Mouse (Mus musculus) embryonic facial prominence, embryonic 15.5 days (tissue): Measurements from ENCODE around the gene Gm45713. TPM values are rescaled to one million over a fixed set of nuclear protein-coding genes. Genes with fewer than 3 reads are reported as not detected.
"Not testable (repeated sequence)": the region's sequence is repeated elsewhere in the genome, so short reads cannot be mapped to it uniquely, and the experiment has no call there.

ENCODE experiments used
- ATAC-seq: fragments of 200-750 bp; cut with Nextera tagmentation; 2 replicates; pipeline ENCODE4 v1.8.0; 2017; ENCODE audit warnings: low read depth, moderate TSS enrichment; ENCODE audit not compliant: insufficient number of reproducible peaks, low FRiP score, low TSS enrichment
- H3K27ac ChIP-seq: fragments of 300-500 bp; sonication (generic); replicated peaks from 2 replicates; pipeline ENCODE4 v1.5.1; 2015; ENCODE audit warnings: mild to moderate bottlenecking, inconsistent platforms
- H3K27me3 ChIP-seq: fragments of 300-500 bp; sonication (generic); 2 replicates; pipeline ENCODE4 v1.6.1; 2015; ENCODE audit warnings: inconsistent platforms
- H3K36me3 ChIP-seq: fragments of 300-500 bp; sonication (generic); 2 replicates; pipeline ENCODE4 v1.6.1; 2015; ENCODE audit warnings: mild to moderate bottlenecking, inconsistent platforms
- H3K4me1 ChIP-seq: fragments of 300-500 bp; sonication (generic); 2 replicates; pipeline ENCODE4 v1.6.1; 2015; ENCODE audit warnings: inconsistent platforms
- H3K4me2 ChIP-seq: fragments of 300-500 bp; sonication (generic); replicated peaks from 2 replicates; pipeline ENCODE4 v1.6.1; 2015; ENCODE audit warnings: mild to moderate bottlenecking, inconsistent platforms
- H3K4me3 ChIP-seq: fragments of 300-500 bp; sonication (generic); replicated peaks from 2 replicates; pipeline ENCODE4 v1.5.1; 2015; ENCODE audit warnings: mild to moderate bottlenecking, inconsistent platforms
- H3K9ac ChIP-seq: fragments of 300-500 bp; sonication (generic); 2 replicates; pipeline ENCODE4 v1.6.1; 2015; ENCODE audit warnings: inconsistent platforms
- H3K9me3 ChIP-seq: fragments of 300-500 bp; sonication (generic); replicated peaks from 2 replicates; pipeline ENCODE4 v1.6.1; 2016; ENCODE audit warnings: inconsistent platforms
- WGBS: fragments of 180-500 bp; shearing (Covaris S2); methylation state at CpG from one replicate; pipeline ENCODE4 v1.1.7; 2015; 5-methylcytosine and 5-hydroxymethylcytosine counted together
- polyA plus RNA-seq: library from polyadenylated mRNA; unstranded; fragments of >200 nt; fragmentation: Nextera tagmentation; extraction: Ambion mirVana; gene quantifications from 2 replicates; pipeline ENCODE4 v1.2.1, GENCODE M21; 2015

Gene Gm45713
- polyA plus RNA-seq, 1 experiment from 2014 or later: 0.12 TPM

GRCm38 (mm10) chr7:45174567-45175280 is 38.7 kb upstream of the Gm45713 start:
- 3% methylated on average over 29 of the region's 29 CpGs for WGBS
- no peak overlapping the region for H3K27ac ChIP-seq
- peaks cover 6% of the 10 kb centered on the region for H3K9me3 ChIP-seq
- peak overlapping the region; percentile 24 for H3K4me2 ChIP-seq
- peaks cover 86% of the 10 kb centered on the region for H3K27me3 ChIP-seq
- no peaks in the 10 kb centered on the region for H3K36me3 ChIP-seq
- H3K4me3 ChIP-seq: peak overlapping the region; percentile 16
- no peak for ATAC-seq
- H3K4me1 ChIP-seq: peaks cover 18% of the 10 kb centered on the region
- H3K9ac ChIP-seq: no peak overlapping the region

- not testable (repeated sequence) for ATAC-seq, H3K9ac ChIP-seq, H3K4me2 ChIP-seq, H3K27ac ChIP-seq, H3K4me3 ChIP-seq, H3K36me3 ChIP-seq
- 64% methylated on average over 1 of the region's 1 CpGs for WGBS
- peaks cover 18% of the 10 kb centered on the region for H3K4me1 ChIP-seq
- H3K9me3 ChIP-seq: peaks cover 11% of the 10 kb centered on the region
- H3K27me3 ChIP-seq: peaks cover 86% of the 10 kb centered on the region
These were observed 37.7 kb upstream of the Gm45713 start for GRCm38 (mm10) chr7:45173772-45174171.

GRCm38 (mm10) chr7:45172974-45173373 is 36.9 kb upstream of the Gm45713 start:
- Histone ChIP-seq H3K27ac (no peak overlapping the region), H3K9me3 (peaks cover 11% of the 10 kb centered on the region), H3K4me2 (no peak overlapping the region), H3K4me1 (peaks cover 24% of the 10 kb centered on the region), H3K36me3 (no peaks in the 10 kb centered on the region), H3K9ac (no peak overlapping the region), H3K27me3 (peaks cover 86% of the 10 kb centered on the region), H3K4me3 (no peak overlapping the region)
- 63% methylated on average over 7 of the region's 7 CpGs for WGBS
- no peak for ATAC-seq

DNA sequence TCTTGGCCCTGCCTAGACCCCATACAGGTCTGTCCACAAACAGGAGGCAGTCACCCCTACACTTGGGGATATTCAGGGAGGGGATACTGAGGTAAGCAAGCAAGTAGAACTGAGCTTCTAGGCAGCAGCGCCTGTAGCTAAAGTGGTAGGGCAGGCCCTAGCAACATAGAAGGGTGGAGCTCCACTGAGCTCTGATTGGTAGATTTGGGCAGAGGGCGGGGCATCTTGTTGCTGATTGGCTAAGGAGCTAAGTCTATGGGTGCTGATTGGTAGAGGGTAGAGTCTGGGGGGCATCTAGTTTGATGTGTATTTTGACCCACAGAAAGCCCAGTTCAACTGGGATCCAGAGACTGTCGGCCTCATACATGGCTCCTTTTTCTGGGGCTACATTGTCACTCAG is 33.5 kb upstream of the Gm45713 start:
- Histone ChIP-seq H3K4me3 (no peak overlapping the region), H3K27ac (no peak overlapping the region), H3K4me1 (peaks cover 8% of the 10 kb centered on the region; the same call in 1 of the 2 replicates), H3K27me3 (peaks cover 86% of the 10 kb centered on the region), H3K9me3 (peaks cover 11% of the 10 kb centered on the region), H3K4me2 (no peak overlapping the region), H3K36me3 (no peaks in the 10 kb centered on the region), H3K9ac (no peak overlapping the region)
- WGBS: 89% methylated on average over 3 of the region's 3 CpGs
- ATAC-seq: no peak

- H3K4me2 ChIP-seq: no peak overlapping the region
- no peak overlapping the region for H3K9ac ChIP-seq
- no peak overlapping the region; the same call in 1 of the 2 replicates for H3K4me3 ChIP-seq
- peaks cover 87% of the 10 kb centered on the region for H3K27me3 ChIP-seq
- H3K36me3 ChIP-seq: no peaks in the 10 kb centered on the region
- H3K4me1 ChIP-seq: peaks cover 13% of the 10 kb centered on the region
- no peak for ATAC-seq
- 5% methylated on average over 24 of the region's 24 CpGs for WGBS
- H3K27ac ChIP-seq: no peak overlapping the region
- peaks cover 11% of the 10 kb centered on the region for H3K9me3 ChIP-seq
These were observed 32.6 kb upstream of the Gm45713 start for GRCm38 (mm10) chr7:45168656-45169055.

DNA sequence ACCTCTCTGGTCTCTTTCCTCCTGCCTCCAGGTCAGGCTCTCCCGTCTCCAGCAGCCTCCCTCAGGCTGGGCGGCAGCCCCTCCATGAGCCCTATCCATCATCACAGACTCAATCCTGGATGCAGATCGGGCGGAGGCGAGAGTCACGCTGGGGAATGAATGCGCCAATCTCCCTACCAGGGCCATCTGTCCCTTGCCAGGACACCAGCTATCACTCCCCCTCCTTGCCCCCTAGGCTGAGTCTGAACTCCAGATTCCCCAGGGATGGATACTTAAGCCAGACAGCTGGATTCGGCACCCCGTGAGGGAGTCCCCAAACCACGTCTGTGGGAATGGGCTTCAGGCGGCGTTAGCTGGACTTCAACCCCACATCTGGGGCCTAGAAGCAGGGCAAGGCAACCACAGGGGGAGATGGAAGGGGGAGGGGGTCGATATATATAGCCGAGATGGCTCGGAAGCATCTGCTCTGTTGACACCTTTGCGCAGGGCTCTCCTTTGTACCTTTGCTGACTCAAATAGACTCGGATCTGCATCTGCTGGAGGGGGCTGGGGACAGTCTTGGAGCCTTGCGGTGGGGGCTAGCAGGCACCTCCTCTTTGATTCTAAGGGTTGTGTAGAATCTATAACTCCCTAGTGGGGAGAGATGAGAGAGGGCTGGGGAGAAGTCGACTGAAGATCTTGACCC is 31.9 kb upstream of the Gm45713 start:
- no peaks in the 10 kb centered on the region for H3K36me3 ChIP-seq
- no peak for ATAC-seq
- H3K4me1 ChIP-seq: peaks cover 15% of the 10 kb centered on the region
- peaks cover 11% of the 10 kb centered on the region for H3K9me3 ChIP-seq
- no peak overlapping the region for H3K27ac ChIP-seq
- H3K4me2 ChIP-seq: no peak overlapping the region
- H3K27me3 ChIP-seq: peaks cover 90% of the 10 kb centered on the region
- no peak overlapping the region for H3K4me3 ChIP-seq
- H3K9ac ChIP-seq: no peak overlapping the region
- whole genome bisulfite sequencing: under 1% methylated on average over 19 of the region's 19 CpGs

GRCm38 (mm10) chr7:45166950-45167401 is 30.9 kb upstream of the Gm45713 start:
- 27% methylated on average over 10 of the region's 10 CpGs for WGBS
- no peaks in the 10 kb centered on the region for H3K36me3 ChIP-seq
- peaks cover 23% of the 10 kb centered on the region for H3K4me1 ChIP-seq
- H3K9ac ChIP-seq: no peak overlapping the region
- H3K4me3 ChIP-seq: no peak overlapping the region
- H3K9me3 ChIP-seq: peaks cover 11% of the 10 kb centered on the region
- no peak overlapping the region for H3K27ac ChIP-seq
- H3K27me3 ChIP-seq: peaks cover 90% of the 10 kb centered on the region
- no peak for ATAC-seq
- H3K4me2 ChIP-seq: no peak overlapping the region

- WGBS: 41% methylated on average over 11 of the region's 11 CpGs
- no peak for ATAC-seq
- Histone ChIP-seq H3K36me3 (0 out of 2 replicates have a peak, but pooled peaks cover 2% of the 10 kb centered on the region), H3K27me3 (peaks cover 77% of the 10 kb centered on the region), H3K27ac (no peak overlapping the region), H3K9ac (no peak overlapping the region), H3K9me3 (peaks cover 11% of the 10 kb centered on the region), H3K4me1 (peaks cover 28% of the 10 kb centered on the region), H3K4me2 (no peak overlapping the region), H3K4me3 (no peak overlapping the region)
These were observed 29.7 kb upstream of the Gm45713 start for GRCm38 (mm10) chr7:45165701-45166100.

DNA sequence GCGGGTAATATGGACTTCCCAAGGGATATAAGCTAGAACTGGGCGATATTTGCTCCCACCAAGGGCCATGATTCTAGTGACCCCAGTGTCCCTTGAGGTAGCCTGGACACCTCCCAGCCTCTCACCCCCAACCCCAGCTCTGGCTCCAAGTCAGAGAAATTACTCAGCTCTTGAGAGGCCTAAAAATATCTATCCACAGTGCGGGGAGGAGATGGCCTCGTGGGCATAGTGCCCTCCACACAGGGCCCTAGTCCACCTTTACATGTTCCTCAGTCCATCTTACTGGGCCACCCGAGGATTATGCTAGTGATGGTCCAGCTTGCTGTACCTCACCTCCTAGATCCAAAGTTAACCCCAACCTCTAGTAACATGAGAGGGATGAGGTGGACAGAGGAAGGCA is 28.8 kb upstream of the Gm45713 start:
- peaks cover 28% of the 10 kb centered on the region for H3K4me1 ChIP-seq
- 62% methylated on average over 5 of the region's 5 CpGs for WGBS
- H3K36me3 ChIP-seq: peaks cover 10% of the 10 kb centered on the region; the same call in 1 of the 2 replicates
- H3K27me3 ChIP-seq: peaks cover 75% of the 10 kb centered on the region
- H3K9me3 ChIP-seq: peaks cover 5% of the 10 kb centered on the region
- H3K4me2 ChIP-seq: no peak overlapping the region
- H3K27ac ChIP-seq: no peak overlapping the region
- no peak overlapping the region for H3K9ac ChIP-seq
- H3K4me3 ChIP-seq: no peak overlapping the region
- ATAC-seq: no peak

DNA sequence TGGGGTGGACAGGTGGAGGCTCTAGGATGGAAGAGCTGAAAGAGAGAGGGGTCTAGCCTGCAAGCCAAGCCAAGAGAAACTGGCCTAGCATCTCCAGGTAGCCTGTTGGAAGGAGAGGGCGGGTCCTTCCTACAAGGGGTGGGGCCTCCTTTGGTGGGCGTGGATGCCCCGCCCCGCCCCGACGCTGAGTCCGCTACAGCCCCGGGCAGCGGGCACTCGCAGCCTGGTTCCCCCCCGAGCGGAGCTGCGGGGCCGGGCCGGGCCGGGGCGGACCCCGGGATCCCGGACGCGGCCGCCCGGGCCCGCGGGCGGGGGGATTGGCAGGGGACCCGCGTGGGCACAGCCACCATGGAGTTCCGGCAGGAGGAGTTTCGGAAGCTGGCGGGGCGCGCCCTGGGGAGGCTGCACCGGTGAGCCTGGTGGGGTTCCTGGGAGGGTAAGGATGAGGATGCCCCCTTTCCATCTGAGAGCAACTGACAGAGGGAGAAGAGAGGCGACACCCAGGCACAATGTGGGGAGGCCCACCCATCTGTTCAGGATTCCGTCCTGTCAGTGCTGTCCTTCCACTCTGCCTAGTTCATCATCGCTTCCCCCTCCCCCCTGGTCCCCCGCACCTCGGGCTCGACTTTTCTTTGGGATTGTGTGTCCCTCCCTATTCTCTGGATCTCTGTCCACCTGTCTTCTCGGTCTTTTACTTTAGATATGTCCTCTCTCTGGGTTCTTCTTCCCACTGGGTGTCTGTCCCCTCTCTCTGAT is 27.9 kb upstream of the Gm45713 start, which contains the start of gene Slc17a7:
Gene Slc17a7 (plus strand): TSS at position 215 of the 756 bp plus-strand sequence.
- no peak for ATAC-seq
- 3% methylated on average over 35 of the region's 41 CpGs for WGBS
- no peaks in the 10 kb centered on the region for H3K9me3 ChIP-seq

More for the DNA sequence above, 27.9 kb upstream of the Gm45713 start, which contains the start of gene Slc17a7:
- Histone ChIP-seq H3K36me3 (peaks cover 18% of the 10 kb centered on the region; the same call in 1 of the 2 replicates), H3K4me1 (peaks cover 28% of the 10 kb centered on the region), H3K27ac (no peak within 1 kb of the TSS), H3K27me3 (peaks cover 66% of the 10 kb centered on the region), H3K4me2 (peak within 1 kb of the TSS; percentile 84), H3K9ac (0 out of 2 replicates have a peak within 1 kb of the TSS, but pooled peaks have one; percentile 9), H3K4me3 (peak within 1 kb of the TSS; percentile 47)
